Comparison of ENCODE assay signal across 16 mouse cellular contexts in the genomic region with DNA sequence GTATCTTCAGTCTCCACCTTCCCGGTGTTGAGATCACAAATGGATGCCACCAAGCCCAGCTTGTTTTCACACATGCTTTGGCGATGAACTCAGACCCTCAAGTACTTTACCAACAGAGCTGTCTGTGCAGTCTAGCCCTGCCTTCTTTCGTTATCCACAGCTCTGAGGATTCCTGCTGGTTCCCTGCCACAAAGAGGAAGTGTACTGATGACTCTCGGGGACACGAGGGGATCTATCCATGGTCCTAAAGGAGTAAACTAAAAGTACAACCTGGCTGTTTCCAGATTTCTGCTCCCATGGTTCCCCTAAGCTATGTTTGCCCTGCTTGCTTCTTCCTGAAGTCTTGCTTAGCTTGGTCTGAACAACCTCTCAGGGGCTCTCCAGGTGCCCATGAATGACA. TPM values are rescaled to one million over a fixed set of nuclear protein-coding genes. Genes with fewer than 3 reads are reported as not detected.
A peak's percentile ranks its signal among the peaks of the same experiment; 100 is the strongest.
DNase-seq lines count a peak whose midpoint lies in the region.
"Had no signal": no experiment of that assay in that cellular context is flagged by ENCODE, and none has a peak within 500 bp of the region (broad histone marks: within the 10 kb centered on the region; RNA-seq: fewer than 3 reads in every experiment).

No protein-coding gene starts in this region.

- DNase-seq in embryo, embryonic 10 days (ENCODE audit: low spot score), result peak; percentile 43
- DNase-seq in embryo, embryonic 9.5 days (ENCODE audit: extremely low spot score), result no peak
- peak; percentile 6 for DNase-seq in lung, postnatal 36 days
- no peak for DNase-seq in lung, postnatal 25 days (ENCODE audit: low spot score)
- DNase-seq in embryo, embryonic 11 days, result peak; percentile 41
- DNase-seq in heart, postnatal 25 days (ENCODE audit: low spot score), result no peak
- no peak for DNase-seq in heart, adult 8-10 months (ENCODE audit: low spot score)
- DNase-seq: adrenal gland, postnatal 36 days; B cell, adult 2 months; cerebellum, adult 2 months; kidney, adult 18-20 months; right cerebral cortex, postnatal 14 days had no signal

- intact Hi-C loops in heart, postnatal 25 days (cut with DNase I), result no loop called here

RNA-seq across cellular contexts. Expression of gene Marco, which starts 23.9 kb away (rescaled TPM):
- under 1 TPM in 1 of 2 experiments, not detected in 1; 0.14 TPM for total RNA-seq in heart, postnatal 25 days (2021)
- total RNA-seq in heart, adult 8-10 months (2022), result under 1 TPM in 1 of 4 experiments, not detected in 3; 0.17 TPM
- total RNA-seq: hematopoietic stem cell, adult 5-6 weeks; hindbrain, postnatal 0 days; layer of hippocampus, adult 2 months; left cerebral cortex, adult 18-20 months had no signal

Comparison
In these comparisons a context has a peak if more than half of its experiments do, and no peak if none do; other contexts are left out.
1. DNase-seq: peak in embryo, embryonic 10 days (single experiment), lung, postnatal 36 days (single experiment) and embryo, embryonic 11 days (single experiment); none in embryo, embryonic 9.5 days (single experiment), lung, postnatal 25 days (single experiment), heart, postnatal 25 days (single experiment) and heart, adult 8-10 months (single experiment).